Comparison of ENCODE assay signal across 9 mouse cellular contexts in the genomic region with DNA sequence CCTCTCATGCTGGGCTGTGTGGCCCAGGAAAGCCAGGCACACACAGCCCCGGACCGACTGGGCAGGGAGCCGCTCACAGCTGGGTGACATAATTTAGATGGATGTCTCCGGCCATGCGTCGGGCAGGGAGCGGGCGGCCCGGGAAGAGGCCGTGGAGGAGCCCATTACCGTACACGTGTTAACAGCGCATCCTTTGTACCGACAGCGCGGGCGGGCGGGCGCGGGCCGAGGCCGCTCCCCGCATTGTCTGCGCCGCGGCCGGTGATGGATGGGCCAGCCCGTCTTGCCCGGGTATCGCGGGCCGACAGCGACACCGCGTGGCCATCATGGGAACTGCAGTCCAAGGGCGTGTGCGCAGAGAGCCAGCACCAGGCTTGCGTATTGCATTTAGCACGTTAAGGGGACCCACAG.
DNase-seq lines count a peak whose midpoint lies in the region; ATAC-seq and TF ChIP-seq lines count a peak whose summit lies in the region.
"Had no signal": no experiment of that assay in that cellular context is flagged by ENCODE, and none has a peak within 500 bp of the region (broad histone marks: within the 10 kb centered on the region; RNA-seq: fewer than 3 reads in every experiment).

No protein-coding gene starts in this region.

- in situ Hi-C loops in Patski (cut with MboI; ENCODE audit: low pct_unique_long_range_greater_than_20kb): loop anchor here (5.0 to 25.0 kb wide), 3 partner anchors 466 to 879 kb away; no protein-coding TSS in a partner anchor

- no peaks in the 10 kb centered on the region for H3K9me3 ChIP-seq in hindbrain, embryonic 12.5 days (replicated peaks)

- H3K27ac ChIP-seq in hindbrain, embryonic 12.5 days: peak overlapping the region; percentile 64

- H3K4me1 ChIP-seq in hindbrain, embryonic 12.5 days: peaks cover 5% of the 10 kb centered on the region; the same call in 1 of the 2 replicates

- CTCF ChIA-PET in Patski (lab: Charles Lee): no interaction called here

- H3K36me3 ChIP-seq in hindbrain, embryonic 12.5 days: no peaks in the 10 kb centered on the region

- TF ChIP-seq CTCF in Patski (IDR thresholded peaks at IDR 0.05): peak; percentile 99

- no peak for DNase-seq in Patski (ENCODE audit: low read depth, low spot score)
- DNase-seq in cerebellum, postnatal 10 days: peak; percentile 93 to 94
- peak; percentile 66 to 84 for DNase-seq in frontal cortex, postnatal 14 days (ENCODE audit: low spot score in 2 of 2)
- peak; percentile 84 to 85 for DNase-seq in layer of hippocampus, postnatal 14 days (ENCODE audit: low spot score in 2 of 2)
- peak; percentile 85 for DNase-seq in lung, postnatal 10 days
- peak; percentile 20 for DNase-seq in retina, adult 2 months (ENCODE audit: low read depth, low spot score)
- DNase-seq in thymus, postnatal 25 days: peak; percentile 78

- H3K4me2 ChIP-seq in hindbrain, embryonic 12.5 days (replicated peaks): peak overlapping the region; percentile 49

- peak; percentile 26 for ATAC-seq in Patski
- ATAC-seq in hindbrain, embryonic 12.5 days (ENCODE audit: low FRiP score): peak; percentile 93

- H3K27me3 ChIP-seq in Patski: peaks cover 4% of the 10 kb centered on the region
- H3K27me3 ChIP-seq in hindbrain, embryonic 12.5 days: peaks cover 14% of the 10 kb centered on the region

- WGBS in hindbrain, embryonic 12.5 days: under 1% methylated on average over 36 of the region's 39 CpGs

- H3K4me3 ChIP-seq in hindbrain, embryonic 12.5 days: peak overlapping the region; percentile 18
- H3K4me3 ChIP-seq: myocyte had no signal

- POLR2A ChIA-PET in Patski (lab: Charles Lee): no interaction called here

- H3K9ac ChIP-seq in hindbrain, embryonic 12.5 days: peak overlapping the region; percentile 39; the same call in 1 of the 2 replicates
